Mouse (Mus musculus): ENCODE measurements around the gene Tcea3. TPM values are rescaled to one million over a fixed set of nuclear protein-coding genes. Genes with fewer than 3 reads are reported as not detected.
A peak's percentile ranks its signal among the peaks of the same experiment; 100 is the strongest.

Tcea3 gene
- polyA plus RNA-seq, 1 experiment from 2014 or later, result 26.8 TPM

GRCm38 (mm10) chr4:136295941-136296340 lies 48.4 kb downstream of the Tcea3 start:
- no peak overlapping the region for H3K27ac ChIP-seq (ENCODE audit: low read length)
- H3K27me3 ChIP-seq (replicated peaks; ENCODE audit: insufficient read depth, low read length), result no peaks in the 10 kb centered on the region
- no peak overlapping the region for H3K4me3 ChIP-seq (ENCODE audit: low read depth, low read length)
- H3K9me3 ChIP-seq (ENCODE audit: low read length), result no peaks in the 10 kb centered on the region
- WGBS, result 65% methylated on average over 7 of the region's 7 CpGs
- H3K4me2 ChIP-seq (replicated peaks; ENCODE audit: low read depth, low read length), result no peak overlapping the region
- no peak overlapping the region for H3K9ac ChIP-seq (replicated peaks; ENCODE audit: low read depth)
- ATAC-seq (no peak), DNase-seq (ENCODE audit: low spot score) (no peak)
- no peaks in the 10 kb centered on the region for H3K4me1 ChIP-seq (ENCODE audit: insufficient read depth, low read depth, low read length)
- peaks cover 16% of the 10 kb centered on the region for H3K36me3 ChIP-seq (ENCODE audit: insufficient read depth, low read length)
- no peak for TF ChIP-seq CTCF (IDR thresholded peaks at IDR 0.05)
- TF ChIP-seq EP300 (IDR thresholded peaks at IDR 0.05), result no peak

GRCm38 (mm10) chr4:136302462-136302861 lies 54.9 kb downstream of the Tcea3 start:
- Histone ChIP-seq H3K9ac (replicated peaks; ENCODE audit: low read depth) (no peak overlapping the region), H3K4me2 (replicated peaks; ENCODE audit: low read depth, low read length) (no peak overlapping the region), H3K9me3 (ENCODE audit: low read length) (no peaks in the 10 kb centered on the region), H3K36me3 (ENCODE audit: insufficient read depth, low read length) (no peaks in the 10 kb centered on the region), H3K27me3 (replicated peaks; ENCODE audit: insufficient read depth, low read length) (no peaks in the 10 kb centered on the region), H3K27ac (ENCODE audit: low read length) (no peak overlapping the region), H3K4me3 (ENCODE audit: low read depth, low read length) (no peak overlapping the region), H3K4me1 (ENCODE audit: insufficient read depth, low read depth, low read length) (no peaks in the 10 kb centered on the region)
- TF ChIP-seq EP300 (IDR thresholded peaks at IDR 0.05) (no peak), CTCF (IDR thresholded peaks at IDR 0.05) (no peak)
- ATAC-seq, result no peak
- no peak for DNase-seq (ENCODE audit: low spot score)
- 28% methylated on average over 4 of the region's 4 CpGs for WGBS

- peak; percentile 62 for ATAC-seq
- H3K9ac ChIP-seq (replicated peaks; ENCODE audit: low read depth), result no peak overlapping the region
- DNase-seq (ENCODE audit: low spot score), result peak; percentile 75
- no peak overlapping the region for H3K4me2 ChIP-seq (replicated peaks; ENCODE audit: low read depth, low read length)
- TF ChIP-seq CTCF (IDR thresholded peaks at IDR 0.05) (no peak), EP300 (IDR thresholded peaks at IDR 0.05) (peak; percentile 69)
- WGBS, result 35% methylated on average over 2 of the region's 2 CpGs
- H3K27me3 ChIP-seq (replicated peaks; ENCODE audit: insufficient read depth, low read length), result no peaks in the 10 kb centered on the region
- no peaks in the 10 kb centered on the region for H3K9me3 ChIP-seq (ENCODE audit: low read length)
- no peak overlapping the region for H3K27ac ChIP-seq (ENCODE audit: low read length)
- no peaks in the 10 kb centered on the region for H3K36me3 ChIP-seq (ENCODE audit: insufficient read depth, low read length)
- H3K4me1 ChIP-seq (ENCODE audit: insufficient read depth, low read depth, low read length), result no peaks in the 10 kb centered on the region
- H3K4me3 ChIP-seq (ENCODE audit: low read depth, low read length), result no peak overlapping the region
Measured at GRCm38 (mm10) chr4:136304181-136304580, 56.7 kb downstream of the Tcea3 start.

- TF ChIP-seq EP300 (IDR thresholded peaks at IDR 0.05) (no peak), CTCF (IDR thresholded peaks at IDR 0.05) (0 out of 2 replicates have a peak, but pooled peaks have one; percentile 2)
- peaks cover 5% of the 10 kb centered on the region for H3K4me1 ChIP-seq (ENCODE audit: insufficient read depth, low read depth, low read length)
- no peak for DNase-seq (ENCODE audit: low spot score)
- ATAC-seq, result no peak
- no peak overlapping the region for H3K4me2 ChIP-seq (replicated peaks; ENCODE audit: low read depth, low read length)
- no peaks in the 10 kb centered on the region for H3K27me3 ChIP-seq (replicated peaks; ENCODE audit: insufficient read depth, low read length)
- WGBS, result 57% methylated on average over 2 of the region's 2 CpGs
- H3K9me3 ChIP-seq (ENCODE audit: low read length), result no peaks in the 10 kb centered on the region
- no peak overlapping the region for H3K27ac ChIP-seq (ENCODE audit: low read length)
- H3K36me3 ChIP-seq (ENCODE audit: insufficient read depth, low read length), result no peaks in the 10 kb centered on the region
- no peak overlapping the region for H3K4me3 ChIP-seq (ENCODE audit: low read depth, low read length)
- H3K9ac ChIP-seq (replicated peaks; ENCODE audit: low read depth), result no peak overlapping the region
Measured at GRCm38 (mm10) chr4:136308355-136308754, 60.8 kb downstream of the Tcea3 start.

GRCm38 (mm10) chr4:136309780-136310179 lies 62.3 kb downstream of the Tcea3 start:
- Histone ChIP-seq H3K9ac (replicated peaks; ENCODE audit: low read depth) (no peak overlapping the region; the same call in 1 of the 2 replicates), H3K27me3 (replicated peaks; ENCODE audit: insufficient read depth, low read length) (no peaks in the 10 kb centered on the region), H3K4me3 (ENCODE audit: low read depth, low read length) (peak overlapping the region; percentile 97), H3K4me1 (ENCODE audit: insufficient read depth, low read depth, low read length) (peaks cover 8% of the 10 kb centered on the region), H3K4me2 (replicated peaks; ENCODE audit: low read depth, low read length) (peak overlapping the region; percentile 72), H3K9me3 (ENCODE audit: low read length) (no peaks in the 10 kb centered on the region), H3K27ac (ENCODE audit: low read length) (peak overlapping the region; percentile 88), H3K36me3 (ENCODE audit: insufficient read depth, low read length) (no peaks in the 10 kb centered on the region)
- DNase-seq (ENCODE audit: low spot score) (peak; percentile 87), ATAC-seq (peak; percentile 34)
- TF ChIP-seq EP300 (IDR thresholded peaks at IDR 0.05) (no peak), CTCF (IDR thresholded peaks at IDR 0.05) (no peak)
- 2% methylated on average over 11 of the region's 11 CpGs for WGBS

GRCm38 (mm10) chr4:136310229-136311041 lies 62.9 kb downstream of the Tcea3 start, which contains the start of gene Hnrnpr:
Hnrnpr (plus strand) TSS chr4:136310942.
- Histone ChIP-seq H3K4me3 (ENCODE audit: low read depth, low read length) (peak within 1 kb of the TSS; percentile 97), H3K4me1 (ENCODE audit: insufficient read depth, low read depth, low read length) (peaks cover 8% of the 10 kb centered on the region), H3K4me2 (replicated peaks; ENCODE audit: low read depth, low read length) (peak within 1 kb of the TSS; percentile 75), H3K27ac (ENCODE audit: low read length) (peak within 1 kb of the TSS; percentile 88), H3K36me3 (ENCODE audit: insufficient read depth, low read length) (no peaks in the 10 kb centered on the region), H3K9me3 (ENCODE audit: low read length) (no peaks in the 10 kb centered on the region), H3K9ac (replicated peaks; ENCODE audit: low read depth) (peak within 1 kb of the TSS; percentile 80), H3K27me3 (replicated peaks; ENCODE audit: insufficient read depth, low read length) (no peaks in the 10 kb centered on the region)
- no peak for TF ChIP-seq CTCF (IDR thresholded peaks at IDR 0.05)
- TF ChIP-seq EP300 (IDR thresholded peaks at IDR 0.05), result no peak
- DNase-seq (ENCODE audit: low spot score) (peak; percentile 98), ATAC-seq (peak; percentile 98)
- WGBS, result 2% methylated on average over 55 of the region's 65 CpGs

Measured in lung, postnatal 0 days (tissue).